Mouse (Mus musculus) lung, postnatal 0 days (tissue): ENCODE data around the gene Grhl3.

Experiments used
- CTCF ChIP-seq: IDR thresholded peaks from 2 replicates; pipeline ENCODE4 v1.5.1; 2016; ENCODE audit warnings: antibody characterized with exemption, mild to moderate bottlenecking
- EP300 ChIP-seq: IDR thresholded peaks from 2 replicates; pipeline ENCODE4 v1.6.1; 2016; ENCODE audit warnings: antibody characterized with exemption, mild to moderate bottlenecking, control low read depth

DNA sequence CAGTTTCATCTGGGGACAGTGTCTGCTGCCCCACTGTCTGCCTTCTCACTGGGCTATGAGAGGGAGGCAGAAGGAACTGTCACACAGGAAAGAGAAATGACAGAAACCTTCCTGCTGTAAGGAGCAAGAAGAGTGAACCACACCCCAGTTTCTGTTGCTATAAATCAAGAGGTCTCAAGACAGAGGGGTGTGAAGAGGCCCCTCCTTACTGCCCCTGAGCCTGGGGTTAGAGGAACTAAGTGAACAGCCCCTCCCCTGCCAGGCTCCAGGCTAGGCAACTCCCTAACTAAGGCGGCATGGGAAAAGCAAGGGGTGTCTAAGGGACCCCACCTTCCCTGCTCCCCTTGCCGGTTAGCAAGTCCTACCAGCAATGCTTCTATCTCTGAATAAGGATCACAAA is 9.6 kb downstream of the Grhl3 start:
- TF ChIP-seq CTCF (no peak), EP300 (no peak)
